Comparison of ENCODE assay signal across 16 mouse cellular contexts in the genomic region with DNA sequence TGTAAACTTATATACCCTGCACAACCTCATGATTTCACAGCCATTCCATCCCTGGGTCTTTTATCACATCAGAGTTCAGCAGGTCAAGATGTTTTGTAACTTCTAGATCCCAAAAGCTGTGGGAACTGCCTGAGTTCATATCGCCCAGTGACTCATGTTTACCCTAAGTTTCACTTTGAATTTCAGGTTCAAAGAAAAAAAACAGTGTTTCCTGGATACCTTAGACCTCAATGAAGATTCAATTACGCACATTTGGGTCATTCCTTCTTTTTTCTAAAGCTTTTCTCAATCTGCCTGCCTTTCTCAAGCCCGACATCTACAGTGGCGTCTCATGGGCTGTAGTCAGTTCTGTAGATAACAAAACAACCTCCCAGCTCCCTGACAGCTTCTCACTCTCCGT.
"Had no signal": no experiment of that assay in that cellular context is flagged by ENCODE, and none has a peak within 500 bp of the region (broad histone marks: within the 10 kb centered on the region; RNA-seq: fewer than 3 reads in every experiment).

No protein-coding gene starts in this region.

- DNase-seq: kidney, adult 9 months; kidney, postnatal 10 days; kidney, postnatal 4 days; liver; liver, embryonic 13.5 days; liver, postnatal 0 days; lung, postnatal 4 days; midbrain, embryonic 14.5 days; thymus, adult 2 months; thymus, postnatal 25 days had no signal

- H3K27ac ChIP-seq: layer of hippocampus, adult 2 months; limb, embryonic 12.5 days; liver, embryonic 13.5 days; lung, embryonic 15.5 days; midbrain, embryonic 10.5 days; neural tube, embryonic 12.5 days had no signal

- H3K9ac ChIP-seq: limb, embryonic 12.5 days; liver, embryonic 13.5 days; liver, postnatal 0 days; lung, embryonic 15.5 days; neural tube, embryonic 12.5 days had no signal

- H3K27me3 ChIP-seq: limb, embryonic 12.5 days; liver, embryonic 13.5 days; lung, embryonic 15.5 days; neural tube, embryonic 12.5 days had no signal

- ATAC-seq: liver, postnatal 0 days had no signal

- H3K4me1 ChIP-seq: limb, embryonic 12.5 days; liver, embryonic 13.5 days; midbrain, embryonic 10.5 days; neural tube, embryonic 12.5 days had no signal

- H3K4me2 ChIP-seq: limb, embryonic 12.5 days; liver, embryonic 13.5 days; lung, embryonic 15.5 days; neural tube, embryonic 12.5 days had no signal

- H3K4me3 ChIP-seq: layer of hippocampus, adult 2 months; limb, embryonic 12.5 days; liver, embryonic 13.5 days; lung, embryonic 15.5 days; midbrain, embryonic 10.5 days; myocyte; neural tube, embryonic 12.5 days had no signal

- H3K9me3 ChIP-seq: limb, embryonic 12.5 days; liver, embryonic 13.5 days; lung, embryonic 15.5 days; midbrain, embryonic 10.5 days; neural tube, embryonic 12.5 days had no signal

- H3K36me3 ChIP-seq: limb, embryonic 12.5 days; liver, embryonic 13.5 days; lung, embryonic 15.5 days; midbrain, embryonic 10.5 days; neural tube, embryonic 12.5 days had no signal
